Mouse (Mus musculus) B cell, adult 62 days (primary cell): ENCODE results near the gene Olfr1313. TPM values are rescaled to one million over a fixed set of nuclear protein-coding genes. Genes with fewer than 3 reads are reported as not detected.

Experiments used
- total RNA-seq: library from RNA; stranded (reverse); gene quantifications from 4 replicates; pipeline ENCODE4 v1.2.4, GENCODE M21; 2023

Gene Olfr1313
- total RNA-seq = not detected in 4 replicates

GRCm38 (mm10) chr2:112077743-112078142 is at the start of gene Olfr1313:
Olfr1313 (minus strand) TSS chr2:112077843.

GRCm38 (mm10) chr2:112115340-112115739 is 37.7 kb upstream of the Olfr1313 start, which contains the start of gene Olfr1315-ps1:
Olfr1315-ps1 (minus strand) TSS chr2:112115440.

GRCm38 (mm10) chr2:112096681-112097080 is 19.0 kb upstream of the Olfr1313 start, which contains the start of gene Olfr1314:
Olfr1314 (minus strand) TSS chr2:112096781.

GRCm38 (mm10) chr2:112050138-112050537 is 27.5 kb downstream of the Olfr1313 start, which contains the start of gene Olfr1312:
Olfr1312 (minus strand) TSS chr2:112050238.

GRCm38 (mm10) chr2:112024312-112024711 is 53.3 kb downstream of the Olfr1313 start, which contains the start of gene Olfr1311:
Olfr1311 (minus strand) TSS chr2:112024412.

Other genes with a start within 250 kb of the Olfr1313 start
- gene Olfr1305, start 200.7 kb downstream of the Olfr1313 start, total RNA-seq = not detected in 4 replicates
- gene Olfr1306, start 161.6 kb downstream of the Olfr1313 start, total RNA-seq = not detected in 4 replicates
- 0.03 to 0.06 TPM in 2 of 4 replicates, not detected in the others for gene Olfr1307, start 128.4 kb downstream of the Olfr1313 start, total RNA-seq
- not detected in 4 replicates for gene Olfr1308, start 112.9 kb downstream of the Olfr1313 start, total RNA-seq
- not detected in 4 replicates for gene Olfr1309, start 87.6 kb downstream of the Olfr1313 start, total RNA-seq
- not detected in 4 replicates for gene Olfr1310, start 65.1 kb downstream of the Olfr1313 start, total RNA-seq
- not detected in 4 replicates for gene Olfr1311, start 53.4 kb downstream of the Olfr1313 start, total RNA-seq
- not detected in 4 replicates for gene Olfr1312, start 27.6 kb downstream of the Olfr1313 start, total RNA-seq
- gene Olfr1314, start 18.9 kb upstream of the Olfr1313 start, total RNA-seq = not detected in 4 replicates
- not detected in 4 replicates for gene Olfr1315-ps1, start 37.6 kb upstream of the Olfr1313 start, total RNA-seq
- gene Olfr1316, start 57.1 kb upstream of the Olfr1313 start, total RNA-seq = not detected in 4 replicates
- gene Olfr1317, start 62.5 kb upstream of the Olfr1313 start, total RNA-seq = not detected in 4 replicates
- not detected in 4 replicates for gene Olfr1318, start 76.4 kb upstream of the Olfr1313 start, total RNA-seq
- gene Lpcat4, start 161.6 kb upstream of the Olfr1313 start, total RNA-seq = 8.8 to 11.3 TPM (median 9.9 TPM) in 4 replicates
- not detected in 4 replicates for gene Nutm1, start 181.4 kb upstream of the Olfr1313 start, total RNA-seq
- 66.2 to 72.1 TPM (median 69.1 TPM) in 4 replicates for gene Nop10, start 184.1 kb upstream of the Olfr1313 start, total RNA-seq
- 319 to 321 TPM (median 320 TPM) in 4 replicates for gene Slc12a6, start 188.0 kb upstream of the Olfr1313 start, total RNA-seq
- gene Gm21985, start 188.5 kb upstream of the Olfr1313 start, total RNA-seq = 0.40 to 1.4 TPM (median 1.3 TPM) in 3 of 4 replicates, not detected in the other